Mouse (Mus musculus) lung, embryonic 14.5 days (tissue): ENCODE measurements at regions not wholly inside any gene's neighbourhood (a gene's known extent, or its start where the extent isn't known, plus 50 kb on each side); places are given as distances from the start of the nearest gene placed in this dataset.
A peak's percentile ranks its signal among the peaks of the same experiment; 100 is the strongest.

Source experiments
- ATAC-seq: fragments of 200-750 bp; cut with Nextera tagmentation; 2 replicates; pipeline ENCODE4 v1.8.0; 2017; ENCODE audit warnings: mild to moderate bottlenecking, moderate TSS enrichment, moderate library complexity; ENCODE audit not compliant: insufficient read depth
- DNase-seq: peaks from one replicate; pipeline ENCODE4 v3.0.0-alpha.2; 2015
- H3K27ac ChIP-seq: fragments of 300-500 bp; sonication (generic); 2 replicates; pipeline ENCODE4 v1.5.1; 2014; ENCODE audit warnings: low read depth, mild to moderate bottlenecking, moderate library complexity
- H3K27me3 ChIP-seq: fragments of 300-500 bp; sonication (generic); 2 replicates; pipeline ENCODE4 v1.6.1; 2014; ENCODE audit warnings: low read length, control low read depth; ENCODE audit not compliant: insufficient read depth
- H3K36me3 ChIP-seq: fragments of 300-500 bp; sonication (generic); 2 replicates; pipeline ENCODE4 v1.6.1; 2014; ENCODE audit warnings: control low read depth; ENCODE audit not compliant: insufficient read depth
- H3K4me1 ChIP-seq: fragments of 300-500 bp; sonication (generic); 2 replicates; pipeline ENCODE4 v1.6.1; 2014; ENCODE audit warnings: antibody characterized with exemption, control low read depth; ENCODE audit not compliant: insufficient read depth
- H3K4me2 ChIP-seq: fragments of 300-500 bp; sonication (generic); 2 replicates; pipeline ENCODE4 v1.6.1; 2014; ENCODE audit warnings: mild to moderate bottlenecking
- H3K4me3 ChIP-seq: fragments of 300-500 bp; sonication (generic); 2 replicates; pipeline ENCODE4 v1.5.1; 2014; ENCODE audit warnings: low read depth, low read length
- H3K9ac ChIP-seq: fragments of 300-500 bp; sonication (generic); 2 replicates; pipeline ENCODE4 v1.6.1; 2014
- H3K9me3 ChIP-seq: fragments of 300-500 bp; sonication (generic); 2 replicates; pipeline ENCODE4 v1.6.1; 2016; ENCODE audit warnings: low read depth, low read length, control low read depth
- CTCF ChIP-seq: IDR thresholded peaks from 2 replicates; pipeline ENCODE4 v1.5.1; 2016; ENCODE audit warnings: antibody characterized with exemption, low read depth
- WGBS: fragments of 180-500 bp; shearing (Covaris S2); extraction: QIAGEN DNeasy Blood & Tissue Kit; methylation state at CpG from one replicate; pipeline ENCODE4 v1.1.7; 2014; 5-methylcytosine and 5-hydroxymethylcytosine counted together

DNA sequence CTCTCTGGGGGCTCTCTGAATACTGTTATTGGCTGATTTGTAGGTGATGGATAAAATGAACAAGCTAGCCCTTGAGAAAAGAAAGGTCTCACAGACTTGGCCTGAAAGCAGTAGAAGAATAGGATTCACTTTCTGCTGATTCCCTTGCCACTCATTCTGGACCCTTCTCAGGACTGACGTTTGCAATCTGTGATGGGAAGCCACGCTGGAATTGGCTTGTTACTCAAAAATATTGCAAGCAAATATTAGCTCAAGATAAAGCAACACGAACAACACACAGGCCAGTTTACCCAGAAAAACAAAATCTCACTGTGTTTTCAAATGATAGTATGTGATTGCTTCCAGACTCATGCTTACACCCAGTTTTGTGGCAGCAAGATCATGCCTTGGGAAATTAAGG is 137.7 kb upstream of the Id2 start:
- no peak overlapping the region for H3K27ac ChIP-seq
- DNase-seq (no peak), ATAC-seq (no peak)
- no peaks in the 10 kb centered on the region for H3K9me3 ChIP-seq
- no peak overlapping the region for H3K9ac ChIP-seq
- H3K4me2 ChIP-seq = no peak overlapping the region
- H3K27me3 ChIP-seq = no peaks in the 10 kb centered on the region
- H3K4me3 ChIP-seq = no peak overlapping the region
- H3K36me3 ChIP-seq = no peaks in the 10 kb centered on the region
- 56% methylated on average over 3 of the region's 3 CpGs for WGBS
- H3K4me1 ChIP-seq = no peaks in the 10 kb centered on the region
- no peak for TF ChIP-seq CTCF

DNA sequence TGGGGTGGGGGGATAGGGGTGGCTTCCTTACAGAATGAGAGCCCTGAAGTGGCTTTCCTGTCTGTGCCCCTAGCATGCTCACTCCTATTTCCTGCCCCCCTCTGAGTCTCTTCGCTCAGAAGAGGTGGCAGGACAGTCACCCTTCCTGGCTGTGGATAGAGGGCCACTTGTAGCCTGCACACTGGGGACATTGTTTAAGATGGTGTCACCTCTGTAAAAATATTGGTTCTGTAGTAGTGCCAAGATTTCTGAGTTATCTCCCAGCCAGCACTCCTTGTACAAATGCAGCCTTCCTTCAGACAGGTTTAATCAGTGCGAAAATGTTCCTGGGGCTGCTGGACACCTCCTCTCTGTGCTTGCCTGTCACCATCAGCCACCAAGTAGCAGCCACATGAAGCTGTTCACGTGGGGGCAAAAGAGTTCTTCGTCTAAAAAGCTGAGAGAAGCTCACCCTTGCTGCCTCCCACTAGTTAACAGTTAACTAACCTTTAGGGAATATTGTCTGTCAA is 136.1 kb upstream of the Id2 start:
- Histone ChIP-seq H3K27me3 (no peaks in the 10 kb centered on the region), H3K27ac (peak overlapping the region; percentile 56; the same call in 1 of the 2 replicates), H3K36me3 (no peaks in the 10 kb centered on the region), H3K4me3 (no peak overlapping the region), H3K4me2 (no peak overlapping the region), H3K4me1 (no peaks in the 10 kb centered on the region), H3K9ac (no peak overlapping the region), H3K9me3 (no peaks in the 10 kb centered on the region)
- WGBS = 32% methylated on average over 4 of the region's 4 CpGs
- DNase-seq (peak; percentile 52), ATAC-seq (peak; percentile 59; the same call in 1 of the 2 replicates)
- no peak for TF ChIP-seq CTCF

DNA sequence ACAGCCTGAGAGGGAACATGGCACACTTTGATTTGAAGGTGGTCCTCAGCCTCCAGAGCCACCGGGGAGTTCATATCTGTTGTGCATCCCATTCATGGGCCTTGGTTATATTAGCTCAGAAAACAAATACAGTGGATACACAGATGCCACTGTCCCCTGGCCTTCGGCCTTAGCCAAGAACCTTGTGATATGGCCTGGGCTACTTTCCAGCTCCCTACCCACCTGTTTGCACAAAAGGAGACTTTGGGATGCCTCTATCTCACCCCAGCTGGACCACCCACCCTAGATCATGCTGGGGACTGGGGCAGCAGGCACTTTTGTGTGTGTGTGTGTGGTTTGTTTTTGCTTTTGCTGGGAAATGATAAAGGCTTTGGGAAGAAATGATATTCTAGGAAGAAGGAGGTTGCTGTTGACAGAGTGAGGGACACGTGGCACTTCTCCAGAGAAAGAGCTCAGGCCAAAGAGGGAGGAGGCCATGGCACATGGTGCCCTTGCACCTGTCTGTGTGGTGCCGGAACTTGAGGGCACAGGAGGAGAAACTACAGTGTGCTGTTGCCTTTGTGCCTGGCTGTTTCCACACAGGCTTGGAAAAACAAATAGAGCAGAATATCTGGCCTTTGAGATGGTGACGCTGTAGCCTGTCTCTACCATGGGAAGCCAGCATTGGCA is 135.6 kb upstream of the Id2 start:
- DNase-seq = no peak
- no peaks in the 10 kb centered on the region for H3K9me3 ChIP-seq
- no peak for ATAC-seq
- no peak overlapping the region for H3K9ac ChIP-seq
- H3K27ac ChIP-seq = peak overlapping the region; percentile 56; the same call in 1 of the 2 replicates
- H3K36me3 ChIP-seq = no peaks in the 10 kb centered on the region
- 55% methylated on average over 5 of the region's 5 CpGs for WGBS
- no peak overlapping the region for H3K4me2 ChIP-seq
- no peak for TF ChIP-seq CTCF
- no peaks in the 10 kb centered on the region for H3K4me1 ChIP-seq
- no peaks in the 10 kb centered on the region for H3K27me3 ChIP-seq
- no peak overlapping the region for H3K4me3 ChIP-seq

DNA sequence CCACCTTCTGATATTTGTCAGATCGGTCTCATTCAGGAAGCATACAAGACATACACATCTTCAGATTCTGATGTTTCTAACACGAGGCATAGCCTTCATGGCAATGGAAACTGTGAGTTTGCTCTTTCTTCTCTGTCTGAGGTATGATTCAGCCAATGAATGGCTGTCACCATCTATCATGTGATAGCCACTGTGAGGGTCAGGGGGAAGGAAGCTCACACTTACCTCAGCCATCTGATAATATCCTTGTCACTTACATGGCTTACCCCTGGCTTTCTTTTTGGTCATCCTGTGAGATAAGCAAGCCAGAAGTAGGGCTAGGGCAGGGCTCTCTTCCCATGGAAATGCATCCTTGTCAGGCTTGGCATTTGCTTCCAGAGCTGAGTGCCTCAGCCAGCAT is 131.8 kb upstream of the Id2 start:
- no peak overlapping the region for H3K9ac ChIP-seq
- H3K4me1 ChIP-seq = no peaks in the 10 kb centered on the region
- H3K4me2 ChIP-seq = no peak overlapping the region
- no peaks in the 10 kb centered on the region for H3K36me3 ChIP-seq
- H3K9me3 ChIP-seq = no peaks in the 10 kb centered on the region
- H3K27ac ChIP-seq = no peak overlapping the region
- WGBS = 72% methylated on average over 2 of the region's 2 CpGs
- H3K4me3 ChIP-seq = no peak overlapping the region
- ATAC-seq (no peak), DNase-seq (no peak)
- TF ChIP-seq CTCF = no peak
- H3K27me3 ChIP-seq = no peaks in the 10 kb centered on the region

DNA sequence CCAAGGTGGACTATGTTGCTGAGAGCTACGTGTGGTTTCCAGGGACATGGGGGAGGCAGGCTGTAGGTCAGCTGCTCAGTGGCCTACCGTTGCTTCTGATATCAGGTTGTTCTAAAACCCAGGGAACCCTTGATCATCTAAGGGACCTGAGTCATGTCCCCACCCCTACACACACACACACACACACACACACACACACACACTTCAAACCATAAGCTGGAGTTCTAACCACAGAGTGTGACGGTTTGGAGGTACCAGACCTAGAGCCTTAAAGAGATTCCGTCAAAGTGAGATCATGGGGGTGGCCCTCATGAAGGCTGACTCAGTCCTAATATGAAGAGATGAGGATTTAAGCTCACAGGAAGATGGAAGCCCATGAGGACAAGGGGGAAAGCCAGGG is 130.8 kb upstream of the Id2 start:
- no peak overlapping the region for H3K4me3 ChIP-seq
- no peak for ATAC-seq
- WGBS = 84% methylated on average over 4 of the region's 4 CpGs
- TF ChIP-seq CTCF = no peak
- H3K27me3 ChIP-seq = no peaks in the 10 kb centered on the region
- H3K9me3 ChIP-seq = no peaks in the 10 kb centered on the region
- no peak overlapping the region for H3K9ac ChIP-seq
- H3K4me1 ChIP-seq = no peaks in the 10 kb centered on the region
- no peak for DNase-seq
- H3K36me3 ChIP-seq = no peaks in the 10 kb centered on the region
- no peak overlapping the region for H3K27ac ChIP-seq
- no peak overlapping the region for H3K4me2 ChIP-seq

DNA sequence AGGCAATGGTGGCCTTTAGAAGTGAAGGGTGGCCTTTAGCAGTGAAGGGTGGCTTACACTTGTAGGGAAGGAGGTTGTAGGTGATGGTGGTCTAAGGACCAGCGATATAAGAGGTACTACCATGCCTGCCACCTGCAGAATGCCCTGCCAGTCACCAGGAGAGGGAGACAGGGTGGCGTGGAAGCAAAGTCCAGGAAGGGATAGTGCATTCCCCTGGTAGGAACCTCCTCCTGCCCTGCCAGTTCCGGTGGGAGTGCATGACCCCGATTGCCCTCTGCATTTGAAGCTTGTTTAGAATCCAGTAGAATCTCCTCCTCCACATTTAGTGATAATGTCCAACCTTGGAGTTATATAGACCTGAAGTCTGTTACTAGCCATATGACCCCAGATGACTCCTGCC is 127.7 kb upstream of the Id2 start:
- H3K4me2 ChIP-seq = no peak overlapping the region
- H3K4me3 ChIP-seq = no peak overlapping the region
- no peak for DNase-seq
- 74% methylated on average over 4 of the region's 4 CpGs for WGBS
- H3K9me3 ChIP-seq = no peaks in the 10 kb centered on the region
- H3K27me3 ChIP-seq = no peaks in the 10 kb centered on the region
- no peak overlapping the region for H3K9ac ChIP-seq
- no peaks in the 10 kb centered on the region for H3K4me1 ChIP-seq
- TF ChIP-seq CTCF = no peak
- no peaks in the 10 kb centered on the region for H3K36me3 ChIP-seq
- H3K27ac ChIP-seq = no peak overlapping the region
- no peak for ATAC-seq

DNA sequence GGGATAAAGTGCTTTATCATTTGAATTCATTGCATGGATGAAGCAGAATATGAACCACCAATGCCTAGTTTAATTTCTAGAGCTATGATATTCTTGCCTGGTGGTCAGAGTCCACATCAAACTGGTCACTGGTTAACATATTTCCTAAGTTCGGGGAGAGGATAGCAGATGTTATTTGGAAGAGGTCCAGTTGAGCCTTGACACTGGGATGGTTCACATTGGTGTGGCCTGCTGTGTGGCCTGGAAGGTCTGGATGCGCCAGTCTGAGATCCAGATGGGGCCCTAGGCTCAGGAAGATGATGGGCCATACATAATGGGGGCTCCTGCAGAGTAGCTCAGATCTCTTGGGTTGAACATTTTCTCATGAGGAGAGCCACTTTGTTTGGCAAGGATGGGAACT is 127.3 kb upstream of the Id2 start:
- Histone ChIP-seq H3K9ac (no peak overlapping the region), H3K4me2 (no peak overlapping the region), H3K4me3 (no peak overlapping the region), H3K27me3 (no peaks in the 10 kb centered on the region), H3K4me1 (no peaks in the 10 kb centered on the region), H3K9me3 (no peaks in the 10 kb centered on the region), H3K36me3 (no peaks in the 10 kb centered on the region), H3K27ac (no peak overlapping the region)
- ATAC-seq = no peak
- no peak for TF ChIP-seq CTCF
- 78% methylated on average over 2 of the region's 2 CpGs for WGBS
- DNase-seq = no peak
